Mouse (Mus musculus) ovary, adult 18-20 months (tissue): ENCODE data around the gene Sept12.

Source experiments
- DNase-seq: peaks from one replicate; pipeline ENCODE4 v3.0.0; 2022; ENCODE audit warnings: low spot score, mixed read lengths

The Sept12 gene

GRCm38 (mm10) chr16:4974521-4974920 lies 23.1 kb downstream of the Sept12 start:
- DNase-seq = no peak

- no peak for DNase-seq
Measured at GRCm38 (mm10) chr16:4971626-4972025, 26.0 kb downstream of the Sept12 start.

GRCm38 (mm10) chr16:4969055-4969843 lies 28.4 kb downstream of the Sept12 start:
- DNase-seq = no peak

GRCm38 (mm10) chr16:4968426-4968825 lies 29.2 kb downstream of the Sept12 start:
- DNase-seq = no peak

- no peak for DNase-seq
Measured at GRCm38 (mm10) chr16:4965392-4966129, 32.1 kb downstream of the Sept12 start.

GRCm38 (mm10) chr16:4964731-4965391 lies 32.8 kb downstream of the Sept12 start:
- no peak for DNase-seq

GRCm38 (mm10) chr16:4963797-4964709 lies 33.6 kb downstream of the Sept12 start, which contains the start of gene Anks3:
Gene Anks3 (minus strand): TSS chr16:4964205.
- DNase-seq = peak; percentile 98

- DNase-seq = no peak
Measured at GRCm38 (mm10) chr16:4963346-4963745, 34.3 kb downstream of the Sept12 start.

GRCm38 (mm10) chr16:4960260-4960659 lies 37.4 kb downstream of the Sept12 start:
- no peak for DNase-seq

- no peak for DNase-seq
Measured at GRCm38 (mm10) chr16:4957446-4957845, 40.2 kb downstream of the Sept12 start.

GRCm38 (mm10) chr16:4956609-4957008 lies 41.0 kb downstream of the Sept12 start:
- no peak for DNase-seq

- no peak for DNase-seq
Measured at GRCm38 (mm10) chr16:4947378-4947777, 50.3 kb downstream of the Sept12 start.

GRCm38 (mm10) chr16:4946155-4946554 lies 51.5 kb downstream of the Sept12 start:
- DNase-seq = no peak

GRCm38 (mm10) chr16:4945415-4945814 lies 52.2 kb downstream of the Sept12 start:
- no peak for DNase-seq

GRCm38 (mm10) chr16:4943431-4943830 lies 54.2 kb downstream of the Sept12 start:
- no peak for DNase-seq

GRCm38 (mm10) chr16:4942868-4943267 lies 54.8 kb downstream of the Sept12 start:
- no peak for DNase-seq

GRCm38 (mm10) chr16:4941016-4941415 lies 56.6 kb downstream of the Sept12 start:
- no peak for DNase-seq

- no peak for DNase-seq
Measured at GRCm38 (mm10) chr16:4940311-4940850, 57.3 kb downstream of the Sept12 start.

- DNase-seq = no peak
Measured at GRCm38 (mm10) chr16:4939412-4939811, 58.2 kb downstream of the Sept12 start.

GRCm38 (mm10) chr16:4938989-4939388 lies 58.7 kb downstream of the Sept12 start:
- DNase-seq = peak; percentile 92

- DNase-seq = no peak
Measured at GRCm38 (mm10) chr16:4938461-4938860, 59.2 kb downstream of the Sept12 start, which contains the start of gene Nudt16l1. Gene Nudt16l1 (plus strand): TSS chr16:4938761.
